Mouse (Mus musculus) lung, adult 2 months (tissue): ENCODE measurements around the gene Dnajc5.

Experiments used
- CTCF ChIP-seq: fragments of 200-500 bp; IDR thresholded peaks from 2 replicates; pipeline ENCODE4 v1.5.1; 2011; ENCODE audit warnings: mild to moderate bottlenecking, low read length, control low read depth; ENCODE audit not compliant: insufficient read depth
- POLR2A ChIP-seq: fragments of 200-500 bp; IDR thresholded peaks from 2 replicates; pipeline ENCODE4 v1.6.1; 2011; ENCODE audit warnings: low read depth, mild to moderate bottlenecking, control low read depth, low read length, borderline replicate concordance; ENCODE audit errors: extremely low read depth

GRCm38 (mm10) chr2:181498644-181499043 is 21.6 kb upstream of the Dnajc5 start:
- no peak for TF ChIP-seq CTCF
- no peak for TF ChIP-seq POLR2A
